Mouse (Mus musculus) liver, embryonic 18 days (tissue): ENCODE results near the gene Mmp8. TPM values are rescaled to one million over a fixed set of nuclear protein-coding genes. Genes with fewer than 3 reads are reported as not detected.

ENCODE experiments used
- polyA plus RNA-seq: library from polyadenylated mRNA; depleted of rRNA; stranded (reverse); fragments of >200 nt; gene quantifications from 2 replicates; pipeline ENCODE4 v1.2.3, GENCODE M21; 2012; rRNA removed

Mmp8 gene
- polyA plus RNA-seq, result 30.9 and 36.7 TPM in 2 replicates

GRCm38 (mm10) chr9:7558221-7559017 lies at the start of gene Mmp8:
Mmp8 (plus strand) TSS chr9:7558456.

DNA sequence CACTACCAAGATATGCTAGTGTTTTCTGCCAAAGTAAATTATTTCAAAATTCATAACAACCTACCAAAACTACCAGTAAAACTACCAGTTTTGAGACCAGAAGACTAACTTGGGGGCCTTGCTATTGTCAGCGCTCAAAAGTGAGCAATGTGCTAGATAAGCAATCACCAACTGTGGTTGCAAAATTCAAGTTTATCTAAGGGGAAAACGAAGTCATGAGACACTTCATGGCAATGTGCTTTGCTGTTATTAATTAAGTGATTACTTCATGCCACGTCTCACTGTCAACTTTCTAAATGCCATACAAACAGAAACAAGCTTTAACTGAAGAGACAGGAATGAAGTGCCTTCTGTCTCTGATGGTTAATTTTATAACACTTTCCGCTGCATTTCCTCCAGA lies 12.9 kb downstream of the Mmp8 start, which contains the start of gene Mmp27:
Gene Mmp27 (plus strand): TSS at position 235 of the 400 bp plus-strand sequence.

Other genes with a start within 250 kb of the Mmp8 start
- 0.05 and 0.06 TPM in 2 replicates for gene Mmp12, start 214.1 kb upstream of the Mmp8 start, polyA plus RNA-seq
- not detected in 2 replicates for gene Mmp1b, start 170.4 kb upstream of the Mmp8 start, polyA plus RNA-seq
- not detected in 2 replicates for gene Mmp3, start 112.6 kb upstream of the Mmp8 start, polyA plus RNA-seq
- gene Mmp10, start 56.1 kb upstream of the Mmp8 start, polyA plus RNA-seq, result not detected in 2 replicates
- gene Mmp27, start 12.9 kb downstream of the Mmp8 start, polyA plus RNA-seq, result 0.24 TPM in 2 replicates
- gene Mmp20, start 69.8 kb downstream of the Mmp8 start, polyA plus RNA-seq, result 0.01 TPM in 1 of 2 replicates, not detected in the other
- not detected in 2 replicates for gene Mmp7, start 133.6 kb downstream of the Mmp8 start, polyA plus RNA-seq
- 20.2 and 21.8 TPM in 2 replicates for gene Tmem123, start 205.6 kb downstream of the Mmp8 start, polyA plus RNA-seq